Mouse (Mus musculus) stomach, postnatal 0 days (tissue): ENCODE measurements at regions not wholly inside any gene's neighbourhood (a gene's known extent, or its start where the extent isn't known, plus 50 kb on each side); places are given as distances from the start of the nearest gene placed in this dataset.

Experiments
- CTCF ChIP-seq: IDR thresholded peaks from 2 replicates; pipeline ENCODE4 v1.5.1; 2016; ENCODE audit warnings: antibody characterized with exemption, low read depth, mild to moderate bottlenecking, moderate library complexity
- EP300 ChIP-seq: optimal IDR thresholded peaks from 2 replicates; pipeline ENCODE3; 2016; ENCODE audit warnings: antibody characterized with exemption

DNA sequence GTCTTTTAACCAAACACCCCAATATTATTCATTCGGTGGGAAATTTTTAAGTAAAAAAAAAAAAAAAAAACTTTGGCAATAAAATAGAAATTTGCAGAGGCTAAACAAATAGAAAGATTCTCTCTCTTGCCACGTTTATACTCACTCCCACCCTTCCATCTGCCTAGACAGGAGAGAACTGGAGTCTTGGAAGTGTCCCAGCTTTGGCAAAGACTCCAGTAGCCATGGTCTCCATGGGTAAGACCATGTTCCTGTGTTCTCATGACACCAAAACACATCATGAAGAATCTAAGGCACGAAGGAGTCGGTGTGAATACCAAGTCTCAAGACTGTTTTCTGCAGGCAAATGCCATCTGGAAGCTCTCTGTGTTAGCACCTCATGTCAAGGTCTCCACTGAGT lies 84.8 kb upstream of the Ipo5 start:
- TF ChIP-seq CTCF (no peak), EP300 (no peak)
